Mouse (Mus musculus): Measurements from ENCODE around the gene Dennd5b. TPM values are rescaled to one million over a fixed set of nuclear protein-coding genes. Genes with fewer than 3 reads are reported as not detected.

The Dennd5b gene
- total and polyA plus RNA-seq, 2 experiments, result 14.8 to 94.7 TPM

- no peak overlapping the region for H3K4me3 ChIP-seq (ENCODE audit: insufficient read depth, low read depth, low read length)
- DNase-seq (ENCODE audit: extremely low read depth, low read depth, low spot score), result no peak
- 90% methylated on average over 5 of the region's 5 CpGs for WGBS
- peaks cover 16% of the 10 kb centered on the region for H3K4me1 ChIP-seq (ENCODE audit: control insufficient read depth, insufficient read depth, low read length)
- peaks cover 14% of the 10 kb centered on the region; the same call in 1 of the 2 replicates for H3K79me2 ChIP-seq (ENCODE audit: control insufficient read depth, insufficient read depth, low read length)
- no peak overlapping the region for H3K27ac ChIP-seq (replicated peaks; ENCODE audit: insufficient read depth, low read depth, low read length)
- TF ChIP-seq CTCF (IDR thresholded peaks at IDR 0.05; ENCODE audit: low read depth, low read length) (no peak), POLR2A (IDR thresholded peaks at IDR 0.05; ENCODE audit: extremely low read depth, insufficient read depth, low read length) (no peak)
- peaks cover 29% of the 10 kb centered on the region for H3K36me3 ChIP-seq (ENCODE audit: control insufficient read depth, insufficient read depth, low read length)
- H3K27me3 ChIP-seq (ENCODE audit: control insufficient read depth, insufficient read depth, low read length), result no peaks in the 10 kb centered on the region
- H3K9ac ChIP-seq (ENCODE audit: low read depth, low read length), result no peak overlapping the region
Measured at GRCm38 (mm10) chr6:149060670-149061387, 40.7 kb downstream of the Dennd5b start.

- H3K27ac ChIP-seq (replicated peaks; ENCODE audit: insufficient read depth, low read depth, low read length), result peak overlapping the region; percentile 88
- DNase-seq (ENCODE audit: extremely low read depth, low read depth, low spot score), result peak; percentile 89
- H3K9ac ChIP-seq (ENCODE audit: low read depth, low read length), result peak overlapping the region; percentile 57; the same call in 1 of the 2 replicates
- H3K4me1 ChIP-seq (ENCODE audit: control insufficient read depth, insufficient read depth, low read length), result peaks cover 16% of the 10 kb centered on the region
- peaks cover 34% of the 10 kb centered on the region for H3K36me3 ChIP-seq (ENCODE audit: control insufficient read depth, insufficient read depth, low read length)
- WGBS, result 8% methylated on average over 3 of the region's 3 CpGs
- TF ChIP-seq POLR2A (IDR thresholded peaks at IDR 0.05; ENCODE audit: extremely low read depth, insufficient read depth, low read length) (no peak), CTCF (IDR thresholded peaks at IDR 0.05; ENCODE audit: low read depth, low read length) (peak; percentile 68)
- H3K79me2 ChIP-seq (ENCODE audit: control insufficient read depth, insufficient read depth, low read length), result peaks cover 14% of the 10 kb centered on the region; the same call in 1 of the 2 replicates
- H3K4me3 ChIP-seq (ENCODE audit: insufficient read depth, low read depth, low read length), result no peak overlapping the region
- no peaks in the 10 kb centered on the region for H3K27me3 ChIP-seq (ENCODE audit: control insufficient read depth, insufficient read depth, low read length)
Measured at GRCm38 (mm10) chr6:149057947-149058391, 43.5 kb downstream of the Dennd5b start.

GRCm38 (mm10) chr6:149054780-149055179, 46.7 kb downstream of the Dennd5b start:
- peaks cover 3% of the 10 kb centered on the region; the same call in 1 of the 2 replicates for H3K79me2 ChIP-seq (ENCODE audit: control insufficient read depth, insufficient read depth, low read length)
- peaks cover 16% of the 10 kb centered on the region for H3K36me3 ChIP-seq (ENCODE audit: control insufficient read depth, insufficient read depth, low read length)
- no peak overlapping the region for H3K27ac ChIP-seq (replicated peaks; ENCODE audit: insufficient read depth, low read depth, low read length)
- H3K27me3 ChIP-seq (ENCODE audit: control insufficient read depth, insufficient read depth, low read length), result no peaks in the 10 kb centered on the region
- H3K4me3 ChIP-seq (ENCODE audit: insufficient read depth, low read depth, low read length), result no peak overlapping the region
- 84% methylated on average over 2 of the region's 2 CpGs for WGBS
- no peak overlapping the region for H3K9ac ChIP-seq (ENCODE audit: low read depth, low read length)
- DNase-seq (ENCODE audit: extremely low read depth, low read depth, low spot score), result no peak
- peaks cover 12% of the 10 kb centered on the region for H3K4me1 ChIP-seq (ENCODE audit: control insufficient read depth, insufficient read depth, low read length)
- TF ChIP-seq POLR2A (IDR thresholded peaks at IDR 0.05; ENCODE audit: extremely low read depth, insufficient read depth, low read length) (no peak), CTCF (IDR thresholded peaks at IDR 0.05; ENCODE audit: low read depth, low read length) (no peak)

GRCm38 (mm10) chr6:149050978-149051723, 50.3 kb downstream of the Dennd5b start:
- H3K36me3 ChIP-seq (ENCODE audit: control insufficient read depth, insufficient read depth, low read length), result peaks cover 27% of the 10 kb centered on the region
- H3K4me3 ChIP-seq (ENCODE audit: insufficient read depth, low read depth, low read length), result no peak overlapping the region
- H3K27me3 ChIP-seq (ENCODE audit: control insufficient read depth, insufficient read depth, low read length), result no peaks in the 10 kb centered on the region
- H3K79me2 ChIP-seq (ENCODE audit: control insufficient read depth, insufficient read depth, low read length), result no peaks in the 10 kb centered on the region; the same call in 1 of the 2 replicates
- 56% methylated on average over 4 of the region's 4 CpGs for WGBS
- TF ChIP-seq POLR2A (IDR thresholded peaks at IDR 0.05; ENCODE audit: extremely low read depth, insufficient read depth, low read length), result no peak
- TF ChIP-seq CTCF (IDR thresholded peaks at IDR 0.05; ENCODE audit: low read depth, low read length), result no peak
- no peak for DNase-seq (ENCODE audit: extremely low read depth, low read depth, low spot score)
- no peak overlapping the region for H3K9ac ChIP-seq (ENCODE audit: low read depth, low read length)
- no peaks in the 10 kb centered on the region for H3K4me1 ChIP-seq (ENCODE audit: control insufficient read depth, insufficient read depth, low read length)
- no peak overlapping the region for H3K27ac ChIP-seq (replicated peaks; ENCODE audit: insufficient read depth, low read depth, low read length)

- TF ChIP-seq CTCF (IDR thresholded peaks at IDR 0.05; ENCODE audit: low read depth, low read length) (no peak), POLR2A (IDR thresholded peaks at IDR 0.05; ENCODE audit: extremely low read depth, insufficient read depth, low read length) (no peak)
- Histone ChIP-seq H3K36me3 (ENCODE audit: control insufficient read depth, insufficient read depth, low read length) (peaks cover 50% of the 10 kb centered on the region), H3K27me3 (ENCODE audit: control insufficient read depth, insufficient read depth, low read length) (no peaks in the 10 kb centered on the region), H3K4me3 (ENCODE audit: insufficient read depth, low read depth, low read length) (no peak overlapping the region), H3K27ac (replicated peaks; ENCODE audit: insufficient read depth, low read depth, low read length) (no peak overlapping the region), H3K4me1 (ENCODE audit: control insufficient read depth, insufficient read depth, low read length) (no peaks in the 10 kb centered on the region), H3K79me2 (ENCODE audit: control insufficient read depth, insufficient read depth, low read length) (no peaks in the 10 kb centered on the region; the same call in 1 of the 2 replicates), H3K9ac (ENCODE audit: low read depth, low read length) (no peak overlapping the region)
- WGBS, result 87% methylated on average over 4 of the region's 4 CpGs
- DNase-seq (ENCODE audit: extremely low read depth, low read depth, low spot score), result no peak
Measured at GRCm38 (mm10) chr6:149040099-149040498, 61.4 kb downstream of the Dennd5b start.
